Mouse (Mus musculus): ENCODE measurements around the gene Lepr.

- no peak for TF ChIP-seq POLR2A (IDR thresholded peaks at IDR 0.05; ENCODE audit: insufficient read depth, low read length)
- peak; percentile 49 for TF ChIP-seq CTCF (IDR thresholded peaks at IDR 0.05; ENCODE audit: low read depth, low read length)
- no peak for TF ChIP-seq EP300 (IDR thresholded peaks at IDR 0.05; ENCODE audit: insufficient read depth, low read depth, low read length)
Measured at GRCm38 (mm10) chr4:101860873-101861272, 143.7 kb downstream of the Lepr start.
